Mouse (Mus musculus) right cerebral cortex, adult 18-20 months (tissue): Measurements from ENCODE around the gene Slc2a8.
"Not testable (repeated sequence)": the region's sequence is repeated elsewhere in the genome, so short reads cannot be mapped to it uniquely, and the experiment has no call there.

Experiments
- DNase-seq: peaks from one replicate; pipeline ENCODE4 v3.0.0; 2022; ENCODE audit warnings: mixed read lengths

The Slc2a8 gene

DNA sequence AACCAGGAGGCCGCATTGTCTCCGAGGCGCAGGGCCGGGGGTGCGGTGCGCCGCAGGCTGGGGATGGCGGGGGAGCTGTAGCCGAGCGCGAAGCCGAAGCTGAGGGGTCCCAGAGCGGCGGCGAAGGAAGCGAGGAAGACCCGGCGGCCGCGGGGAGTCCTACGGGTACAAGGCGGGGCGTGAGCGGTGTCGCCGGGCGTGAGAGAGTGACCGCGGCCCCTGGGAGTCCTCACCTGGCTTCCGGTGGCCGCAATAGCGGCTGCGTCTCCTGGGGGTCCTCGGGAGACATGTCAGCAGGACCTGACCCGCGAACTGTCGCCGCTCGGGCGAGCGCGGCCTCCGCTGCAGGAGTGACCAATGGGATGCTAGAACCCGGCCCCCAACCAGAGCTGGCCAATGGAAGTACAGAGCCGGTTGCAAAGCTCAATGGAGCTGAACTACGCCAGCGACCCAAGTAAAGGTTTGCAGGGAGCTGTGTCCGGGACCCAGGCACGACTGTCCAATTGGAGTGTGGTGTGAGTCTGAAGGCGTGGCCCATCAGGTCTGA lies at the start of gene Slc2a8:
Gene Slc2a8, minus strand, starts transcription at position 359 of the 547 bp plus-strand sequence.
- DNase-seq, result peak; percentile 96

GRCm38 (mm10) chr2:33025040-33025439 lies 43.2 kb upstream of the Slc2a8 start:
- no peak for DNase-seq

DNA sequence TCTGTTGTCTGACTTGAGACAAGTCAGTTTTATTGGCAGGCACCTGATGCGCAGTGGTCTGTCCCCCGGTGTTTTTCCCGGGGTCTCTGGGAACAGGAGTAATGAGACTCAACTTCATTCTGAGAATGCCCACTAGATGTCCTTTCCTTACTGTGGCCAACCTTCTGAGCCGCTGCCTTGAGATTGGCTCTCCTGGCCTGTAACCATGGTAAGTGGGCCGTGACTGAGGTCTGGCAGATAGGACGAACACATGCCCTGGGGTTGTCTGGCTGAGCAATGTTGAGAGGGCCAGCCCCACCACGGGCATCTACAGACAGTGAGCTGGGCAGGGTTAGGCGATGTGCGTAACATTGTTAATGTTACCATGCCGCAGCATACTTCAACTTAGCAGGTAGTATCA lies 42.7 kb upstream of the Slc2a8 start:
- DNase-seq, result no peak

DNA sequence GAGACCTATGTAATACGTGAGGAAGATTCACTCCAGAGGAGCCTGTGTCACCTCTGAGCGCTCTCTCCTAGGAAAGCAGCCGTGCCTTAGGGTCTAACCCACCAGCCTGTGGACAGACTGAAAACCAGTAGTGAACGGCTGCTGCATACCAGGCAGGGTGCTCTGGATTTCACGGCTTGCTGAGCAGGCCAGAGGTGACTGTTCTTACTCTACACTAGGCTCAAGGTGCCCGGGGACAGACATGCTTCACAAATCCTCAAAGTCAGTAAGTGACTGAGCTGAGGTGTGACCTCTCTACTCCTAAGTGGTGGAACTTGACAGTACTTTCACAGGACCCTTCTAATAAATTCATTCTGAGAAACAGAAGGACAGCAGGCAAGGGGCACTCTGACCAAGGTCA lies 41.0 kb upstream of the Slc2a8 start:
- no peak for DNase-seq

DNA sequence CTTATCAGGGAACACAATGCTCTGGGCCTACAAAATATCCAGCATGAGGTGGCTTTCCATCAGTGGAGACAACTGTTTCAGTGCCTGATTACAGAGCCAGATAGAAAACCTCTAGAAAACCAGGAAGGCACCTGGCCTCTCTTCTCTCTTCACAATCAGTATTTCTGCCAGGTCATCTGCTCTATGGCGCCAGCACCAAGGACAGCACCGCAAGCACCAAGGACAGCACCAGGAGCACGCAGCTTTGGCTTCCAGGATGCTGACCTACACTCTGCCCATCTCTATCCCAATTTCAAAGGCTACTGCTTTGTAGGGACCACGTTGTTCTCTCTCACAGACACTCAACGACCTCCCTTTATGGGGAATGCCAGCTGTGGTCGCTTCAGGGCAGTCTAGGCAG lies 36.1 kb upstream of the Slc2a8 start:
- no peak for DNase-seq

GRCm38 (mm10) chr2:33017191-33017590 lies 35.3 kb upstream of the Slc2a8 start:
- no peak for DNase-seq

DNA sequence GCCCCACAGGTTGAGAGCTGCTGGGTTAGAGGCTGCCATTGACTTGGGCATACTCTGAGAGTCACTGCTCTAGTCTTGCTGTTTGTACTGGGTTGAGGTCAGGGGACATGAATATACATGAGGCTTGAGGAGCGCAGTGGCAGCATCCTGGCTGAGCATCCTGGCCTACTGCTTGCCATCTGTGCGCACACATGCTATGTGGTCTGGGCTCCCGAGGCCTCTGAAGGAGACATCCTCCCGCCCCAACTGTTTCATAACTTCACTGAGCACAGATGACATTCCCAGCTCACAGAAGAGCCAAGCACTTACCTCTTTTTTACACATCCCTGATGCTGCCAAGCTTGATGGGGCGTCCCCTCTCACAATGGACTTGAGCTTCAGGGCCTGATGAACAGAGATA lies 33.0 kb upstream of the Slc2a8 start:
- peak; percentile 59 for DNase-seq

DNA sequence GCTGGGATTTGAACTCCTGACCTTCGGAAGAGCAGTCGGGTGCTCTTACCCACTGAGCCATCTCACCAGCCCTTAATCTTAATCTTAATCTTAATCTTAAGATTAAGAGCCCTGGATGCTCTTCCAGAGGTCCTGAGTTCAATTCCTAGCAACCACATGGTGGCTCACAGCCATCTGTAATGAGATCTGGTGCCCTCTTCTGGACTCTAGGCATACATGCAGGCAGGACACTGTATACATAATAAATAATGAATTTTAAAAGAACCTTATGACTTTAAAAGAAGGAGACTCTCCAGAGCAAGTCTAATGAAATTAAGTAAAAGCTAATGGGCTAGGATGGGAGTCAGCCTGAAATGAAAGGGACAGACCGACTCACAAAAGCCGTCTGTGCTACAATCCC lies 27.2 kb upstream of the Slc2a8 start:
- not testable (repeated sequence) for DNase-seq

DNA sequence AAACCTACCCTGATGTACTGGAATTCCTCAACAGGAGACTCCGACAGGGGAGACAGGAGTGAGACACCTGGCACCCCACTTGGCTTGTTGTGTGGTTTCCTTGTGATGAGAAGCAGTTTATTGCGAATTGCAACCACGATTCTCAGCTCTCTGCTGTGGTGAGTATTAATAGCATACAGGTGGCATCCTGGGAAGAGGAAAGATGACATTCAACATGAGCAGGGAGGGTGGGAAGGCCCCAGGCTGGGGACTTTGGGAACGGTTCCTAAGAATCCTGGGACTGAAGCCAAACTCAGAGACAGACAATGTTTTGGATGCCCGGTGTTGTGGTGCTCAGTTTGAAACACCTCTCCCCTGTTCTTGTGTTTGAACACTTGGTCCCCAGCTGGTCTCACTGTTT lies 23.2 kb upstream of the Slc2a8 start:
- no peak for DNase-seq

DNA sequence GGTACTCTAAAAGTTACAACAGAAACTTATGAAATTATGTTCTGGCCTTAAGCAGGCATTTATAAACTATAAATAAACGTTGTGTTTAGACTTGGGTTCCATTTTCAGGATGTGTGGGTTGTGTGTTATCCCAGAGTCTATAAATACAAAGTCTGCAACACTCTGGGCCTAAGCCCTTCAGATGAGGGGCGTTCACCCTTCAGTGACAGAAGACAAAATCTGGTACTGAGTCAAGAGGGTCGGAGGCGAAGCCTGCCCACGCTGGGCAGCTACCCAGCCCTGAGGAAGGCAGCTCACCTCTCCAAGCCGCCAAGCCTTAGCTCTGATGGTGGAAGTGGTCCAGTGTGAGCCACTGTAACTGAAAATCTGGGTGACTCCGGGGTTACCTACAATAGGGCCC lies 20.3 kb upstream of the Slc2a8 start:
- peak; percentile 39 for DNase-seq

GRCm38 (mm10) chr2:32999752-33000151 lies 17.9 kb upstream of the Slc2a8 start:
- DNase-seq, result no peak

DNA sequence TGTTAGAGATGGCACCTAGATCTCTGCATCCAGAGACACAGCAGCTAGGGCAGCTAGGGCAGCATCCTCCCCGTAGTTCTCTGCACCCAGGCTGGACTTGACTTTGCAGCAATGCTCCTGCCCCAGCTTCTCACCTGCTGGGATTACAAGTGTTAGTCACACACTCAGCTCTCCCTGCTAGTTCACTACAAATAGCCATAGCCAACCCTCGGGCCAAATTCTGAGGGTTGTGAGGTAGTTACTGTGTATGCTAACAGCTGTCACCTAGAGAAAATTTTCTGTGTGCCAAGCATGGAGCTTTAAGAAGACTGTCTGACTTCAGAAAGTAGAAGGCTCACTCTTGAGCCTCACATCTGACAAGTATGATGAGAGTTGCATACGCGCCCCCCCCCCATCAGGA lies 15.9 kb upstream of the Slc2a8 start:
- peak; percentile 30 for DNase-seq

DNA sequence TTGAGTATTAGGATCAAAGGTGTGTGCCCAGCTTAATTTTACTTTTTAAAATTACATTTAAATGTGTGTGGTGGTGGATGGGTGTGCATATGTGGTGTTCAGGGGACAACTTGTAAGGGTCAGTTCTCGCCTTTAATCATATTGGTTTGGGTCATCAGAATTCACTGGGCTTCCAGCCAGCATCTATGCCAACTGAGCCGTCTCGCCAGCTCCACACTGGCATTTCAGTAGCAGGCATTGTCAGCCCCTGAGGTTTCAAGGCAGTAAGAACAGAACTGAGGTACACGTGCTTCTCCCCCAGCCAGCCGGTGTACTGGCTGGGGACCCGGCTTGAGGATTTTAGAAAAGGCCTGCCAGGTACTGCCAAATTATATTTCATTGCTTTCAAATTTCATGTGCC lies 15.2 kb upstream of the Slc2a8 start:
- no peak for DNase-seq

- DNase-seq, result no peak
Measured at GRCm38 (mm10) chr2:32992130-32992529, 10.2 kb upstream of the Slc2a8 start.

DNA sequence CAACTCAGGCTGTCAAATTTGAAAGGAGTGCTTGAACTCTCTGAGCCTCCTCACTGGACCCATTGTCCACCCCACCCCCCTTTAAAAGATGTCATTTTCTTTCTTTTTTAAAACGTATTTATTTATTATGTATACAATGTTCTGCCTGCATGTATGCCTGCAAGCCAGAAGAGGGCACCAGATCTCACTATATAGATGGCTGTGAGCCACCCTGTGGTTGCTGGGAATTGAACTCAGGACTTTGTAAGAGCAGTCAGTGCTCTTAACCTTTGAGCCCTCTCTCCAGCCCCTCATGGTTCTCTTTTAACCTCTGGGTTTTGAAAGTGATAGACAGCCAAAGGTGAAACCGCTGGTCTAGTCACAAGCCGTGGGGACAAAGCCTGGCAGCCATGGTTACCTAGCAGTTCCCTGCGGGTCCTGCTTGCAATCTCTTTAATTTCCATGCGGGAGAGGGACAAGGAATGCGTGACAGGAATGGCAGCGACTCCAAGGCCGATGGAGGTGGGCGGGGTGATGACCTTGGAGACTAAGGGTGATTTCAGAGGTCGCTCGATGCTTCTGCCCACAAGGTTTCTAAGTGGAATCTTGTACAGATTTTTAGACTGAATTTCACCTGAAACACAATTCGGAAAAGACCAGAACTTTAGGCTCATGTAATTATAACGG lies 8.4 kb upstream of the Slc2a8 start:
- DNase-seq, result no peak

DNA sequence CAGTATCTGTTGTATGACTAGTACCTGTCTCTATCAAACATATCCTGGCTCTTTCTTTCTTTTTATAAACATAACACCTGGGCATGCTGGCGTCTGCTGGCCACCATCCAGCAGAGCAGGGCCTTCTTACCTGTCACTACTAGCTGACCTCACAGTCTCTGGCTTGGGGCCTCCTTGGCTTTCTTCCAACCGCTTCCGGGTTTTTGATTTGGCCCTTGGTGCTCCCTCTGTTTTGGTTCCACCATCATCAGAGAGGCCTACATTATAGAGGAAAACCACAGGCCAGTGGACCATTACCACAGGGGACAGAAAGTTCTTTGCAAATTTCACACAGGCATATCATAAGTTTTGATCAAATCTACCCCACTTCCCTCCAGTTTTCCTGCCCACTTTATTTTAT lies 7.5 kb upstream of the Slc2a8 start:
- DNase-seq, result no peak

GRCm38 (mm10) chr2:32985844-32986243 lies 4.0 kb upstream of the Slc2a8 start:
- no peak for DNase-seq

- no peak for DNase-seq
Measured at GRCm38 (mm10) chr2:32983617-32984016, 1.7 kb upstream of the Slc2a8 start.

GRCm38 (mm10) chr2:32982700-32983099 lies 817 bp upstream of the Slc2a8 start:
- DNase-seq, result no peak

GRCm38 (mm10) chr2:32981281-32981680 lies 602 bp downstream of the Slc2a8 start:
- DNase-seq, result no peak

DNA sequence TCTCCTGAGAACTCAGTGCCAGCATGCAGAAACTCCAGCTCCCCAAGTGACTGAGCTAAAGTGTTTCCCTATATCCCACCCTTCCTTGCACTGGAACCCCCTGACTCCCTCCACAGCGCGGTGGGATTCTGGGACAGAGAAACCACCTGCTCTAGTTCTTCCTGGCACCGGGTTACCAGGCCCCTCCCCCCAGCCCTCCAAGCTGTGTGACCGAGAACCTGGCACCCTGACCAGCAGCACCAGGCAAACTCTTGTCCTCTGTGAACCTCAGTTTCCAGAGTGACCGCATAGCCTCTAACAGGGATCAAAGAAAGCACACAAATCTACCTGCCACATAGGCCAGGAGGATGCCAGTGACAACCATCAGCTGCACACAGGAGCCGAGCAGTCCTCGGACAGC lies 2.2 kb downstream of the Slc2a8 start:
- no peak for DNase-seq

DNA sequence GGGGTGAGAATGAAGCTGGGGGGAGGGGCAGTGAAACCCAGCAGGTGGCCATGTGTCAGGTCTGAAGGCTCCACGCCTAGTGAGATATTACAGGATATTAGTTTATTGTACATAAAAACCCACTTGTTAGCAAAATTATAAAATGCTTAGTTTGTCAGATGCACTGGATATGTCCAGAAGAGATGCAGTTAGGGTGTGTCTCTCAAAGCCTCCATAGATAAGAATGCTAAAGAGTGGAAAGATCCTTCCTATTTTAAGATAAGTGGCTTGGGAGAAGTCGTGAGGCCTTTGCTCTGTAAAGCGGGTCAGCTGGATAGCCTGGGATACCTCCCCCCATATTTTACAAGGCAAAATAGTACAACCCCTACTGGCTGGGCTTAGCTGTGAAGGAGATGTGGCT lies 3.2 kb downstream of the Slc2a8 start:
- no peak for DNase-seq

- DNase-seq, result no peak
Measured at GRCm38 (mm10) chr2:32977114-32977513, 4.8 kb downstream of the Slc2a8 start.

- DNase-seq, result no peak
Measured at GRCm38 (mm10) chr2:32974216-32974615, 7.7 kb downstream of the Slc2a8 start.

DNA sequence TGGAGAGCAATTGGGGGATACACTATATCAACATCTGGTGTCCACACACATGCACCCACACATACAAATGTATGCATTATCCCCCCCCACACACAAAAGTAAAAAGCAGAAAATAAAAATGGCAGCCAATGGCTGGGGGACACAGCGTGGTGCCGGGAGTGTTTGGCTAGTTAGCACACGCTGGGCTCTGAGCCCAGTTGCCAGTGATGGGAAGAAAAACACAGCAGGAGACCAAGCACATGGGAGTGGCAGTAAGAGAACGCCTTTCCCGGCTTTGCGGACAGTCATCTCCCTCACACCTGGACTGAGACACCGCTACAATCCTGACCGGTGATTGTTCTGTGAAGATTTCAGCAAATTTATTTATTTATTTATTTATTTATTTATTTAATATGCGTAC lies 10.6 kb downstream of the Slc2a8 start:
- DNase-seq, result no peak
